Mouse (Mus musculus): ENCODE measurements around the gene Scgb1b10.
"Not testable (repeated sequence)": the region's sequence is repeated elsewhere in the genome, so short reads cannot be mapped to it uniquely, and the experiment has no call there.

Gene Scgb1b10

DNA sequence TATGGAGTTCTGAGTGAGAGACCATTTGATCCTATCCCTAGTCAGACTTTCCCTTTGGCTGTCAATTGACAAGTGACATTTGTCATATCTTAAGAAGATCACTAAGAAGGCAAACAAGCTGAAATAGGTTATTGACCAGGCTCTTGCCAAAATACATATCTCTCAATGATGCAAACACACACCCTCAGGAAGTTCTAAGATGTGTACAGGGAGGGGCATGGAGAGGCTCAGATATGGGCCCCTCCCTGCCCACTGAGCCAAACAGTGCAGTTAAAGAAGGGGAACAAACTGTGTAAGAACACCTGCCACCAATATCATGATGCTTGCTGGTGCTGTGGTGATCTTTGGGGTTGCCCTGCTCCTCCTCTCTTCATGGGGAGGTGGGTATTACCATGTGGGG is at the start of gene Scgb1b10:
Gene Scgb1b10, plus strand, starts transcription at position 301 of the 400 bp plus-strand sequence.
- DNase-seq (ENCODE audit: low spot score in 2 of 2), result not testable (repeated sequence)
